Mouse (Mus musculus) left cerebral cortex, adult 8-10 months (tissue): Measurements from ENCODE around the gene Aym1. TPM values are rescaled to one million over a fixed set of nuclear protein-coding genes. Genes with fewer than 3 reads are reported as not detected.

Source experiments
- DNase-seq, 2 experiments: peaks; one replicate each; pipeline ENCODE4 v3.0.0; 2022; ENCODE audit warnings: low spot score in 2 of 2
- microRNA-seq, 2 experiments: library from miRNA; unstranded; fragments of <30 nt; microRNA quantifications; one replicate each; pipeline ENCODE4 v1.2.0; 2022
- total RNA-seq, 4 experiments: library from RNA; stranded (reverse); gene quantifications; 2 replicates each; pipeline ENCODE4 v1.2.4; 2022

Aym1 gene
- total RNA-seq, 4 experiments from 2014 or later = not detected

DNA sequence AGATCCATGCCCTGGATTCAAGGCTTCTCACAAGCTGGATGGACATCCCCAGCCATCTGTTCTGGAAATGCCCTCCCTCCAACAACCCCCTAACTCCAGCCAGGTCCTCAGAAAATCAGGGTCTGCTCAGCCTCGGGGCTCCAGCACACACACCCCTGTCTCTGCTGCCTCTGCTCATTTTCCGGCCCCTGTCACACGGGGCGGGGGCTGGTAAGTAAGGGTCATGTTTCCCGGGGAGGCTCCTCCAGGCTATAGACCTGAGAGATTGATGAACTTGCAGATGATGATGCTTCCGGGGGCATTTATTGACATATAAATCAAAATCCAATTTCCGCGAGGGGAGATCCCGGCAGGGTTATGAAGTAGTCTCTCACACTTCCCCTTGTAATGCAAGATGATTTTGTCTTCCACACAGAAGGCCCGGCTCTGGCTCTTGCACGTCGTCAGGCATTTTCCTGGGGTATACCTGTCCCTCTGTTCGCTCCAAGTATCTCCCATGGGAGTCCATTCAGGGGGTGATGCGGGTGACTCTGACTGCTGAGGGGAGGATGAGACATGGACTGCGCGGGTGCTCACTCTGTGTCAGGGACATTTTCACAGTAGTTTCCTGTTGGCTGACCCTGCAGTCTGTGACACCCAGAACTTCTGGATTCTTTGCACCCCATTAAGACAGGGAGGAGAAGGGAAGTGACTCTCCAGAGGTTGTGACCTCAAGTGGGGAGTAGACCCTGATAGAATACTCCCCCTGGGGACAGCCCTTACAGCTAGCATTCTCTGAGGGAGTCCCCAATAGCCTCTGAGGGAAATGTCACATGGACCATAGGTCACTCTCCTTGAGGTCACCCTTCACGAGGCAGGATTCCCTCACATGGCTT, 40.6 kb downstream of the Aym1 start:
- no peak for DNase-seq

- DNase-seq = no peak
These were observed 45.6 kb downstream of the Aym1 start for GRCm38 (mm10) chr5:113402702-113403101.

- DNase-seq = no peak
These were observed 50.3 kb downstream of the Aym1 start for GRCm38 (mm10) chr5:113407346-113407745.

Small RNA genes lying within 50 kb of the gene (microRNA-seq; reads per million reads assigned to microRNA genes)
- gene Mir7229 (0 reads per million in 2 experiments), gene Mir7230 (0 reads per million in 2 experiments)

Other genes starting within 250 kb of the Aym1 start
- gene 2900026A02Rik, start 136.1 kb upstream of the Aym1 start, total RNA-seq = 10 to 100 TPM; 33.9 to 38.7 (median 35.5) TPM
- not detected for gene Tmem211, start 130.4 kb upstream of the Aym1 start, total RNA-seq
- 100 to 1,000 TPM in 3 of 4 experiments, 10 to 100 TPM in 1; 84.7 to 123 (median 111) TPM for gene Sgsm1, start 46.5 kb upstream of the Aym1 start, total RNA-seq
- 10 to 100 TPM; 53.3 to 55.9 (median 53.6) TPM for gene Wscd2, start 133.0 kb downstream of the Aym1 start, total RNA-seq